Mouse (Mus musculus): ENCODE measurements around the gene Hormad2. TPM values are rescaled to one million over a fixed set of nuclear protein-coding genes. Genes with fewer than 3 reads are reported as not detected.

The Hormad2 gene
- polyA plus RNA-seq (2014; fragmentation: Nextera tagmentation; extraction: Ambion mirVana) = 0.17 and 0.20 TPM in 2 replicates

- H3K4me3 ChIP-seq (ENCODE audit: low read depth, low read length) = no peak within 1 kb of the TSS
- H3K27me3 ChIP-seq (ENCODE audit: control insufficient read depth, insufficient read depth, low read length) = no peaks in the 10 kb centered on the region
- WGBS = 41% methylated on average over 19 of the region's 19 CpGs
- no peak within 1 kb of the TSS for H3K27ac ChIP-seq (ENCODE audit: low read length)
- no peaks in the 10 kb centered on the region for H3K36me3 ChIP-seq (ENCODE audit: control insufficient read depth, insufficient read depth, low read length)
- no peaks in the 10 kb centered on the region for H3K9me3 ChIP-seq (ENCODE audit: control insufficient read depth, low read depth, low read length)
- ATAC-seq (ENCODE audit: insufficient number of reproducible peaks, insufficient read depth, low FRiP score, low read depth) = no peak
- no peak within 1 kb of the TSS; the same call in 1 of the 2 replicates for H3K4me2 ChIP-seq (replicated peaks; ENCODE audit: low read depth, low read length)
- no peaks in the 10 kb centered on the region for H3K4me1 ChIP-seq (ENCODE audit: control insufficient read depth, insufficient read depth, low read length)
- H3K9ac ChIP-seq (replicated peaks; ENCODE audit: low read depth, low read length) = no peak within 1 kb of the TSS
Observed at GRCm38 (mm10) chr11:4440978-4441377, at the start of gene Hormad2. TSS of gene Hormad2 (minus strand) at chr11:4441105.

- 88% methylated on average over 4 of the region's 4 CpGs for WGBS
Observed at GRCm38 (mm10) chr11:4489207-4489606, 48.3 kb upstream of the Hormad2 start.

GRCm38 (mm10) chr11:4488798-4489197, 47.9 kb upstream of the Hormad2 start:
- ATAC-seq (ENCODE audit: insufficient number of reproducible peaks, insufficient read depth, low FRiP score, low read depth) = no peak
- 91% methylated on average over 2 of the region's 2 CpGs for WGBS
- Histone ChIP-seq H3K9me3 (ENCODE audit: control insufficient read depth, low read depth, low read length) (no peaks in the 10 kb centered on the region), H3K4me3 (ENCODE audit: low read depth, low read length) (no peak overlapping the region), H3K27ac (ENCODE audit: low read length) (no peak overlapping the region), H3K4me1 (ENCODE audit: control insufficient read depth, insufficient read depth, low read length) (no peaks in the 10 kb centered on the region), H3K27me3 (ENCODE audit: control insufficient read depth, insufficient read depth, low read length) (no peaks in the 10 kb centered on the region), H3K9ac (replicated peaks; ENCODE audit: low read depth, low read length) (no peak overlapping the region), H3K4me2 (replicated peaks; ENCODE audit: low read depth, low read length) (no peak overlapping the region), H3K36me3 (ENCODE audit: control insufficient read depth, insufficient read depth, low read length) (peaks cover 80% of the 10 kb centered on the region)

More at GRCm38 (mm10) chr11:4489207-4489606, 48.3 kb upstream of the Hormad2 start:
- Histone ChIP-seq H3K4me1 (ENCODE audit: control insufficient read depth, insufficient read depth, low read length) (no peaks in the 10 kb centered on the region), H3K9me3 (ENCODE audit: control insufficient read depth, low read depth, low read length) (no peaks in the 10 kb centered on the region), H3K36me3 (ENCODE audit: control insufficient read depth, insufficient read depth, low read length) (peaks cover 78% of the 10 kb centered on the region), H3K4me3 (ENCODE audit: low read depth, low read length) (no peak overlapping the region), H3K27me3 (ENCODE audit: control insufficient read depth, insufficient read depth, low read length) (no peaks in the 10 kb centered on the region), H3K27ac (ENCODE audit: low read length) (no peak overlapping the region), H3K9ac (replicated peaks; ENCODE audit: low read depth, low read length) (no peak overlapping the region), H3K4me2 (replicated peaks; ENCODE audit: low read depth, low read length) (no peak overlapping the region)
- ATAC-seq (ENCODE audit: insufficient number of reproducible peaks, insufficient read depth, low FRiP score, low read depth) = no peak

GRCm38 (mm10) chr11:4488367-4488766, 47.5 kb upstream of the Hormad2 start:
- no peak overlapping the region for H3K4me3 ChIP-seq (ENCODE audit: low read depth, low read length)
- H3K27ac ChIP-seq (ENCODE audit: low read length) = no peak overlapping the region
- WGBS = 97% methylated on average over 13 of the region's 13 CpGs
- peaks cover 84% of the 10 kb centered on the region for H3K36me3 ChIP-seq (ENCODE audit: control insufficient read depth, insufficient read depth, low read length)
- no peaks in the 10 kb centered on the region for H3K27me3 ChIP-seq (ENCODE audit: control insufficient read depth, insufficient read depth, low read length)
- H3K9me3 ChIP-seq (ENCODE audit: control insufficient read depth, low read depth, low read length) = no peaks in the 10 kb centered on the region
- no peaks in the 10 kb centered on the region for H3K4me1 ChIP-seq (ENCODE audit: control insufficient read depth, insufficient read depth, low read length)
- no peak overlapping the region for H3K9ac ChIP-seq (replicated peaks; ENCODE audit: low read depth, low read length)
- no peak for ATAC-seq (ENCODE audit: insufficient number of reproducible peaks, insufficient read depth, low FRiP score, low read depth)
- no peak overlapping the region for H3K4me2 ChIP-seq (replicated peaks; ENCODE audit: low read depth, low read length)

- Histone ChIP-seq H3K4me2 (replicated peaks; ENCODE audit: low read depth, low read length) (no peak overlapping the region), H3K9me3 (ENCODE audit: control insufficient read depth, low read depth, low read length) (no peaks in the 10 kb centered on the region), H3K4me1 (ENCODE audit: control insufficient read depth, insufficient read depth, low read length) (no peaks in the 10 kb centered on the region), H3K4me3 (ENCODE audit: low read depth, low read length) (no peak overlapping the region), H3K27ac (ENCODE audit: low read length) (no peak overlapping the region), H3K27me3 (ENCODE audit: control insufficient read depth, insufficient read depth, low read length) (no peaks in the 10 kb centered on the region), H3K9ac (replicated peaks; ENCODE audit: low read depth, low read length) (no peak overlapping the region), H3K36me3 (ENCODE audit: control insufficient read depth, insufficient read depth, low read length) (peaks cover 87% of the 10 kb centered on the region)
- WGBS = 79% methylated on average over 8 of the region's 8 CpGs
- peak; percentile 61; the same call in 1 of the 2 replicates for ATAC-seq (ENCODE audit: insufficient number of reproducible peaks, insufficient read depth, low FRiP score, low read depth)
Observed at GRCm38 (mm10) chr11:4487401-4487965, 46.6 kb upstream of the Hormad2 start.

- H3K27ac ChIP-seq (ENCODE audit: low read length) = no peak overlapping the region
- no peaks in the 10 kb centered on the region for H3K27me3 ChIP-seq (ENCODE audit: control insufficient read depth, insufficient read depth, low read length)
- no peak for ATAC-seq (ENCODE audit: insufficient number of reproducible peaks, insufficient read depth, low FRiP score, low read depth)
- peaks cover 86% of the 10 kb centered on the region for H3K36me3 ChIP-seq (ENCODE audit: control insufficient read depth, insufficient read depth, low read length)
- H3K9me3 ChIP-seq (ENCODE audit: control insufficient read depth, low read depth, low read length) = no peaks in the 10 kb centered on the region
- H3K4me2 ChIP-seq (replicated peaks; ENCODE audit: low read depth, low read length) = no peak overlapping the region
- no peaks in the 10 kb centered on the region for H3K4me1 ChIP-seq (ENCODE audit: control insufficient read depth, insufficient read depth, low read length)
- H3K9ac ChIP-seq (replicated peaks; ENCODE audit: low read depth, low read length) = no peak overlapping the region
- 92% methylated on average over 5 of the region's 5 CpGs for WGBS
- H3K4me3 ChIP-seq (ENCODE audit: low read depth, low read length) = no peak overlapping the region
Observed at GRCm38 (mm10) chr11:4484541-4484940, 43.6 kb upstream of the Hormad2 start.

GRCm38 (mm10) chr11:4482641-4483040, 41.7 kb upstream of the Hormad2 start:
- no peak for ATAC-seq (ENCODE audit: insufficient number of reproducible peaks, insufficient read depth, low FRiP score, low read depth)
- Histone ChIP-seq H3K9me3 (ENCODE audit: control insufficient read depth, low read depth, low read length) (no peaks in the 10 kb centered on the region), H3K36me3 (ENCODE audit: control insufficient read depth, insufficient read depth, low read length) (peaks cover 77% of the 10 kb centered on the region)

GRCm38 (mm10) chr11:4476184-4476697, 35.3 kb upstream of the Hormad2 start:
- Histone ChIP-seq H3K9ac (replicated peaks; ENCODE audit: low read depth, low read length) (no peak overlapping the region), H3K4me1 (ENCODE audit: control insufficient read depth, insufficient read depth, low read length) (no peaks in the 10 kb centered on the region), H3K4me3 (ENCODE audit: low read depth, low read length) (no peak overlapping the region), H3K4me2 (replicated peaks; ENCODE audit: low read depth, low read length) (no peak overlapping the region), H3K27ac (ENCODE audit: low read length) (no peak overlapping the region), H3K36me3 (ENCODE audit: control insufficient read depth, insufficient read depth, low read length) (peaks cover 15% of the 10 kb centered on the region), H3K27me3 (ENCODE audit: control insufficient read depth, insufficient read depth, low read length) (no peaks in the 10 kb centered on the region), H3K9me3 (ENCODE audit: control insufficient read depth, low read depth, low read length) (no peaks in the 10 kb centered on the region)
- WGBS = 87% methylated on average over 4 of the region's 4 CpGs
- ATAC-seq (ENCODE audit: insufficient number of reproducible peaks, insufficient read depth, low FRiP score, low read depth) = no peak

More at GRCm38 (mm10) chr11:4482641-4483040, 41.7 kb upstream of the Hormad2 start:
- Histone ChIP-seq H3K27me3 (ENCODE audit: control insufficient read depth, insufficient read depth, low read length) (no peaks in the 10 kb centered on the region), H3K9ac (replicated peaks; ENCODE audit: low read depth, low read length) (no peak overlapping the region), H3K4me3 (ENCODE audit: low read depth, low read length) (no peak overlapping the region), H3K27ac (ENCODE audit: low read length) (no peak overlapping the region), H3K4me2 (replicated peaks; ENCODE audit: low read depth, low read length) (no peak overlapping the region), H3K4me1 (ENCODE audit: control insufficient read depth, insufficient read depth, low read length) (no peaks in the 10 kb centered on the region)
- 90% methylated on average over 5 of the region's 5 CpGs for WGBS
